Mouse (Mus musculus) kidney, postnatal 0 days (tissue): ENCODE results near the gene Gabrb1. TPM values are rescaled to one million over a fixed set of nuclear protein-coding genes. Genes with fewer than 3 reads are reported as not detected.
A peak's percentile ranks its signal among the peaks of the same experiment; 100 is the strongest.

ENCODE experiments used
- ATAC-seq: fragments of 200-750 bp; cut with Nextera tagmentation; replicated peaks from 2 replicates; pipeline ENCODE4 v1.8.0; 2017; ENCODE audit warnings: low read depth, moderate number of reproducible peaks, moderate TSS enrichment, moderate library complexity; ENCODE audit not compliant: low FRiP score
- DNase-seq: peaks from one replicate; pipeline ENCODE4 v3.0.0-alpha.2; 2016; ENCODE audit warnings: low spot score
- H3K27ac ChIP-seq: fragments of 300-500 bp; sonication (generic); 2 replicates; pipeline ENCODE4 v1.5.1; 2014; ENCODE audit warnings: mild to moderate bottlenecking
- H3K27me3 ChIP-seq: fragments of 300-500 bp; sonication (generic); 2 replicates; pipeline ENCODE4 v1.6.1; 2014; ENCODE audit warnings: low read length, mixed read lengths; ENCODE audit not compliant: insufficient read depth
- H3K36me3 ChIP-seq: fragments of 300-500 bp; sonication (generic); 2 replicates; pipeline ENCODE4 v1.6.1; 2014; ENCODE audit warnings: low read length, mixed read lengths; ENCODE audit not compliant: insufficient read depth
- H3K4me1 ChIP-seq: fragments of 300-500 bp; sonication (generic); replicated peaks from 2 replicates; pipeline ENCODE4 v1.6.1; 2014; ENCODE audit warnings: antibody characterized with exemption, low read length, mixed read lengths; ENCODE audit not compliant: insufficient read depth
- H3K4me2 ChIP-seq: fragments of 300-500 bp; sonication (generic); 2 replicates; pipeline ENCODE4 v1.6.1; 2014; ENCODE audit warnings: mild to moderate bottlenecking, low read length, moderate library complexity, mixed read lengths
- H3K4me3 ChIP-seq: fragments of 300-500 bp; sonication (generic); replicated peaks from 2 replicates; pipeline ENCODE4 v1.5.1; 2014; ENCODE audit warnings: low read depth, low read length
- H3K9ac ChIP-seq: fragments of 300-500 bp; sonication (generic); 2 replicates; pipeline ENCODE4 v1.6.1; 2014; ENCODE audit warnings: low read depth, low read length
- H3K9me3 ChIP-seq: fragments of 300-500 bp; sonication (generic); replicated peaks from 2 replicates; pipeline ENCODE4 v1.6.1; 2016; ENCODE audit warnings: low read length, inconsistent platforms, mixed read lengths
- CTCF ChIP-seq: IDR thresholded peaks from 2 replicates; pipeline ENCODE4 v1.5.1; 2016; ENCODE audit warnings: antibody characterized with exemption, low read depth, mild to moderate bottlenecking, moderate library complexity
- WGBS: fragments of 180-500 bp; shearing (Covaris S2); extraction: QIAGEN DNeasy Blood & Tissue Kit; methylation state at CpG from one replicate; pipeline ENCODE4 v1.1.7; 2014; 5-methylcytosine and 5-hydroxymethylcytosine counted together
- polyA plus RNA-seq: library from polyadenylated mRNA; unstranded; fragments of >200 nt; fragmentation: Nextera tagmentation; extraction: Ambion mirVana; gene quantifications from 2 replicates; pipeline ENCODE4 v1.2.1, GENCODE M21; 2015

Gabrb1 gene
- polyA plus RNA-seq, 1 experiment from 2014 or later = 0.50 TPM

DNA sequence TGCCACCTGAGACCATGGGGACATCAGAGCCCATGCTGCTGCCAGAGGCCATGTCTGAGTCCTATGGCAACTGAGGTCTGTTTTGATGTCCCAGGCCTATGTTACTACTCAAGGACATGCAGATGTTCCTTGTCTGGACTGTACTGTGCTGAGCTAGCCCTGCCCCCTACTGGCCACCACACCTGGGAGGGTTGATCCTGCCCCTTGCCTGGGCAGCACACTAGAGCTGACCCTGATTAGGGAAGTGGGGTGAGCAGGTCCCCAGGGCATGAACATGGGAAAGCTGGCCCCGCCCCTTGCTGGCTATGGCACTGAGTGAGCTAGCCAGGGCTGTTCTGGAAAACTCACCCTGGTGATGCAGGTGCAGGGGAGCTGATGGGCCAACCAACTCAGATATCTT is 428.6 kb downstream of the Gabrb1 start:
- 91% methylated on average over 1 of the region's 1 CpGs for WGBS
- Histone ChIP-seq H3K4me2 (no peak overlapping the region), H3K27me3 (no peaks in the 10 kb centered on the region), H3K27ac (no peak overlapping the region), H3K9ac (no peak overlapping the region), H3K36me3 (no peaks in the 10 kb centered on the region), H3K4me3 (no peak overlapping the region), H3K4me1 (no peaks in the 10 kb centered on the region), H3K9me3 (no peaks in the 10 kb centered on the region)
- DNase-seq (no peak), ATAC-seq (peak; percentile 40; the same call in 1 of the 2 replicates)
- TF ChIP-seq CTCF = peak; percentile 21; the same call in 1 of the 2 replicates

DNA sequence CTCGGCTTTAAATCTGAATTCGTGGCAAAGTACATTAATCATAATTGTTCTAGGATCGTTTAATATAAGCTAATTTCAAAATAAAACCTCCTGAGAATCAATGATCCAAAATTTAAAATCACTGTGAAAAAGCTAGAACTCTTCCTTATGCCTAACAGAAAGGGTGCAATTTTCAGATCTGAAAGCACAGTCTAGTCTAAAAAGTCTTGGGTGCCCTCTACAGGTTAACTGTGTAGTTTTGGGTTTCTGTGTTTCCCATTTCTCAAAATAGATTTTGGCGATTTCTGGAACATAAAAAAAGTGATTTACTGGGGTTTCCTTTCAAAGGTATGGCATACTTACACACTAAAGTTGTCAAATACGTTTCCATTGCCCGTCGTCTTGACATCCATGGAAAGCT is 436.7 kb downstream of the Gabrb1 start:
- 42% methylated on average over 7 of the region's 7 CpGs for WGBS
- H3K4me3 ChIP-seq = no peak overlapping the region
- no peak for ATAC-seq
- no peaks in the 10 kb centered on the region for H3K9me3 ChIP-seq
- no peak overlapping the region for H3K27ac ChIP-seq
- DNase-seq = peak; percentile 63
- no peaks in the 10 kb centered on the region for H3K36me3 ChIP-seq
- H3K4me2 ChIP-seq = no peak overlapping the region
- TF ChIP-seq CTCF = peak; percentile 77
- no peaks in the 10 kb centered on the region for H3K27me3 ChIP-seq
- no peaks in the 10 kb centered on the region for H3K4me1 ChIP-seq
- no peak overlapping the region for H3K9ac ChIP-seq

DNA sequence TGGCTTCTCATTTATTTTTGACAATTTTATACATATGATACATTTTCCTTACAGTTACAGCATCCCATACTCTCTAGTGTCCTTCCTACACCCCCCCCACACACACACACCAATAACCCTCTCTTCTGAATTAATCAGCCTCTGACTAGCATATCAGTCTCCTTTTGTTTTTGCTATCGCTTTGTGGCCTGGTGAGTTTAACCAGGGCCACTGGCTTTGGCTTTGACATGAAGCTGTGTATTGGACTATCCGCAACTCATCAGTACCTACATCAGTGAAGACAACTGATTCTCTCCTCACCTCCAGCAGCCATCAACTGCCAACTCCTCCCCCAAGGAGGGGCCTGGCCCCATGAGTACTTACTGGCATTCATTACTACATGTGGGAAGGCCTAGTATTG is 437.1 kb downstream of the Gabrb1 start:
- DNase-seq = no peak
- no peak for TF ChIP-seq CTCF
- H3K27me3 ChIP-seq = no peaks in the 10 kb centered on the region
- H3K4me1 ChIP-seq = no peaks in the 10 kb centered on the region
- H3K4me2 ChIP-seq = no peak overlapping the region
- no peak overlapping the region for H3K9ac ChIP-seq
- WGBS = 87% methylated on average over 2 of the region's 2 CpGs
- H3K27ac ChIP-seq = no peak overlapping the region
- no peaks in the 10 kb centered on the region for H3K36me3 ChIP-seq
- ATAC-seq = no peak
- no peak overlapping the region for H3K4me3 ChIP-seq
- no peaks in the 10 kb centered on the region for H3K9me3 ChIP-seq

DNA sequence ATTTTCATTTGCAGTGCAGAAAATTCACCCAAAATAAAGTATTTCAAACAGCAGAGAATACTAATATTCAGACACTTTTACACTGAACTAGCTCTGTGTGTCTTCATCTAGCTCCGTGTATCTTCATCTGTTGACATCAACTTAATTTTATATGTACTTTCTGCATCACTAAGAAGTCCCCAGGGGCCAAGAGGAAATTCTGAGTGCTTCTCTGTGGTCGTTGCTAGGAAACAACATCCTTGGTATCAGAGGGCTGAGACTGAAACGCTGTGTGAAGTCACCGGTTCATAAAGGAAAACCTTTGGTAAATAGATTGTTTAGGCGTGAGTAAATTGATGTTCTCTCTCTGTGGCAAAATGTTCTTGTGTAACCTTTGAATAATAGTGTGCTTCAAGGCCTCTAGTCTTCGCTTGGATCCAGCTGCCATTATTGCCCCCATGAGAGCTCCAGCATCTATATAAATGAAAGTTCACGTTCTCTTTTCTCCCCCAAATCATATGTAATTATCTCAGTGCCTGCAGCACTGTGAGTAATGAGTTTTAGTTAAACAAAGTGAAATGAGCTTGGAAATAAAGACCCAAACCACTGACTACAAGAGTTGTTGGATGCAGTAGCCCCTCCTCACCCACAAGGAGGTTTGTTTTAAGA is 446.5 kb downstream of the Gabrb1 start:
- ATAC-seq (no peak), DNase-seq (no peak)
- Histone ChIP-seq H3K4me3 (no peak overlapping the region), H3K9me3 (no peaks in the 10 kb centered on the region), H3K9ac (no peak overlapping the region), H3K4me1 (no peaks in the 10 kb centered on the region), H3K27ac (no peak overlapping the region), H3K36me3 (no peaks in the 10 kb centered on the region), H3K4me2 (no peak overlapping the region), H3K27me3 (no peaks in the 10 kb centered on the region)
- no peak for TF ChIP-seq CTCF
- 71% methylated on average over 7 of the region's 7 CpGs for WGBS

DNA sequence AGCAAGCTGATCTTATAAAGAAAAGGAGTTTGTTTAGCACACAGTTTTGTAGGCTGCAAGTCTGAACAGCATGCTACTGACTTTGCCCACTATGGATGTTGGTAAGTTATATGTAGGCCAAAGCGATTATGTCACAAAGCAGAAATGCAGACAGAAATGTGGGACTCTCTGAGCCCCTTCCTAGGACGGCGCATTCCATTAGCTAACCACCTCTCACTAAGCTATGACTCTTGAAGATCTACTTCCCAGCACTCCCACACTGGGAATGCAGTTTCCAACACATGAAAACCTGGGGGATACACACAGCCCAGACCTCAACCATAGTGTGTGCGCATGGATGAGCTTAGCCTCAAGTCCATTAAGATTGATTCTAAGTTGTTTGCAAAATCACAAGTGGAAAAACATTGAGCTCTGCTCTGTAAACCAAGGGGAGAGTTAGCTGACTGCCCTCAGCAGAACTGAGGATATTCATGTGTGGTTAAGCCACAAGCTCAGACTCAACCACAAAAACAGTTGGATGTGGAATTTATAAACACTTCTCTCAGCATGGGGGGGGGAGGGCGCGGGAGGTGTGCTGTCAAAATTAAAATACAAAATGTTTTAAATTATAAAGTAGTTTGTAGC is 464.6 kb downstream of the Gabrb1 start:
- WGBS = 92% methylated on average over 6 of the region's 6 CpGs
- H3K4me1 ChIP-seq = no peaks in the 10 kb centered on the region
- DNase-seq = no peak
- no peak overlapping the region for H3K27ac ChIP-seq
- H3K4me2 ChIP-seq = no peak overlapping the region
- no peaks in the 10 kb centered on the region for H3K27me3 ChIP-seq
- no peaks in the 10 kb centered on the region for H3K36me3 ChIP-seq
- H3K4me3 ChIP-seq = no peak overlapping the region
- no peaks in the 10 kb centered on the region for H3K9me3 ChIP-seq
- ATAC-seq = no peak
- no peak overlapping the region for H3K9ac ChIP-seq
- no peak for TF ChIP-seq CTCF

DNA sequence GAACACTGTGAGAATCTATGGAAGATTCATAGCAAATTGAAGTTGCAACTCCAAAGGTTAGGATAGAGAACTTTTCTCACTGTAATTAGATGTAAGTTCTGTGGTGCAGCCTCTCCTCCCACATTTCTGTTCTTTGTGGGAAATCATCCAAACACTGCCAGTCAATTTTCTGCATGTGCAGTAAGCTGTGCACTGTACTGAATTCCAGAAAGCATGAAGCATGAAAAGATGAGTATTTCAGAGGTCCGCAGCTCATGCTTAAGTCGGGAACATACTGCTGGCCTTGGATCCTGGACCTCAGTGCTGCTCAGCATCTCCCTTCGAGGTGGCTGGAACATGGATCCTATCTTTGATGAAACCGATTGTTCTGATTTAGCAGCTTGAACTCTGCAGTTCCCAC is 468.8 kb downstream of the Gabrb1 start:
- Histone ChIP-seq H3K4me2 (no peak overlapping the region), H3K4me1 (no peaks in the 10 kb centered on the region), H3K36me3 (no peaks in the 10 kb centered on the region), H3K4me3 (no peak overlapping the region), H3K9me3 (no peaks in the 10 kb centered on the region), H3K27ac (no peak overlapping the region), H3K27me3 (no peaks in the 10 kb centered on the region), H3K9ac (no peak overlapping the region)
- no peak for ATAC-seq
- TF ChIP-seq CTCF = no peak
- WGBS = 69% methylated on average over 4 of the region's 4 CpGs
- DNase-seq = no peak

DNA sequence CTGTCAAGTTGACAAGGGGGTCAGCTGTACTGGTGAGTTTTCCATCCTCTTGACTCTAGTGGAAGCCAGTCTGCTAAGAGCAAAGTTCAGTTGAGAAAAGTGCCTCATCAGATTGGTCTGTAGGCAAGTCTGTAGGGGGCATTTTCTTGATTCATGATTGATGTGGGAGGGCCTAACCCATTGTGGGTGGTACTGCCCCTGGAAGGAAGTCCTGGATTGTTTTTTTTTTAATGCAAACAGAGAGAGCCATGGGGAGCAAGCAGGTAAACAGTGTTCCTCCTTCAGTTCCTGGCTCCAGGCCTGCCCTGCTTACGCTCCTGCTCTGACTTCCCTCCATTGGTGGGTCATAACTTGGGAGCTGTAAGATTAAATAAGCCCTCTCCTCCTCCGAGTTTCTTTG is 476.0 kb downstream of the Gabrb1 start:
- H3K27ac ChIP-seq = no peak overlapping the region
- DNase-seq = no peak
- no peaks in the 10 kb centered on the region for H3K36me3 ChIP-seq
- no peaks in the 10 kb centered on the region for H3K27me3 ChIP-seq
- no peak for ATAC-seq
- no peak overlapping the region for H3K9ac ChIP-seq
- no peak for TF ChIP-seq CTCF
- no peak overlapping the region for H3K4me2 ChIP-seq
- no peaks in the 10 kb centered on the region for H3K4me1 ChIP-seq
- no peak overlapping the region for H3K4me3 ChIP-seq
- no peaks in the 10 kb centered on the region for H3K9me3 ChIP-seq
- WGBS = 52% methylated on average over 2 of the region's 2 CpGs
